In genomic region chr5:120526311-120526710, GRCm38 (mm10) we compare ENCODE assay signal across 36 mouse cellular contexts. TPM values are rescaled to one million over a fixed set of nuclear protein-coding genes. Genes with fewer than 3 reads are reported as not detected.
A peak's percentile ranks its signal among the peaks of the same experiment; 100 is the strongest.
DNase-seq lines count a peak whose midpoint lies in the region; ATAC-seq and TF ChIP-seq lines count a peak whose summit lies in the region.
"Had no signal": no experiment of that assay in that cellular context is flagged by ENCODE, and none has a peak within 500 bp of the region (broad histone marks: within the 10 kb centered on the region; RNA-seq: fewer than 3 reads in every experiment).

No protein-coding gene starts in this region.

- no peak overlapping the region for H3K9ac ChIP-seq in CH12.LX (ENCODE audit: insufficient read depth, low read depth)
- H3K9ac ChIP-seq in stomach, postnatal 0 days (ENCODE audit: low read length), result no peak overlapping the region
- H3K9ac ChIP-seq: liver, embryonic 12.5 days; midbrain, embryonic 13.5 days; stomach, embryonic 15.5 days had no signal

- WGBS in embryonic facial prominence, embryonic 10.5 days, result 71% methylated on average over 11 of the region's 11 CpGs
- WGBS in stomach, postnatal 0 days, result 62% methylated on average over 11 of the region's 11 CpGs

- H3K27me3 ChIP-seq in CH12.LX (replicated peaks), result no peaks in the 10 kb centered on the region
- no peaks in the 10 kb centered on the region for H3K27me3 ChIP-seq in embryonic facial prominence, embryonic 10.5 days (replicated peaks; ENCODE audit: low read depth, poor library complexity, severe bottlenecking)
- no peaks in the 10 kb centered on the region for H3K27me3 ChIP-seq in stomach, postnatal 0 days (ENCODE audit: control insufficient read depth, insufficient read depth, low read length)
- H3K27me3 ChIP-seq: liver, embryonic 12.5 days; midbrain, embryonic 13.5 days; stomach, embryonic 15.5 days had no signal

- H3K36me3 ChIP-seq in CH12.LX (replicated peaks in 1 of 2; ENCODE audit: control insufficient read depth in 1 of 2, insufficient read depth in 1 of 2, low read length in 1 of 2), result peaks cover 21 to 76% of the 10 kb centered on the region in 2 experiments
- H3K36me3 ChIP-seq in embryonic facial prominence, embryonic 10.5 days (replicated peaks), result 0 out of 2 replicates have a peak, but pooled peaks cover 3% of the 10 kb centered on the region
- peaks cover 2% of the 10 kb centered on the region; the same call in 1 of the 2 replicates for H3K36me3 ChIP-seq in stomach, postnatal 0 days (ENCODE audit: control insufficient read depth, insufficient read depth, low read length)
- H3K36me3 ChIP-seq: midbrain, embryonic 13.5 days had no signal

- H3K4me2 ChIP-seq in CH12.LX (ENCODE audit: insufficient read depth, low read depth, poor library complexity, severe bottlenecking), result peak overlapping the region; percentile 38; the same call in 1 of the 2 replicates
- no peak overlapping the region for H3K4me2 ChIP-seq in stomach, postnatal 0 days (replicated peaks; ENCODE audit: low read depth)
- H3K4me2 ChIP-seq: liver, embryonic 12.5 days; midbrain, embryonic 13.5 days; stomach, embryonic 15.5 days had no signal

- in situ Hi-C loops in CH12.LX (cut with MboI; ENCODE audit: low pct_ligation_motif_present, low pct_unique_long_range_greater_than_20kb, low sequenced_read_pairs), result no loop called here

- DNase-seq in A20 (ENCODE audit: low read depth, low spot score) (peak; percentile 90), CH12.LX (ENCODE audit: extremely low read depth) (peak; percentile 67)
- peak; percentile 48 for DNase-seq in embryonic facial prominence, embryonic 10.5 days (ENCODE audit: low spot score)
- DNase-seq in stomach, postnatal 0 days (ENCODE audit: low spot score), result no peak
- no peak for DNase-seq in layer of hippocampus, adult 9-10 months (ENCODE audit: low spot score)
- DNase-seq in cerebellum, adult 11 months, result no peak
- DNase-seq: adrenal gland, adult 2 months; adrenal gland, postnatal 36 days; cerebellum, adult 9-10 months; cerebellum, postnatal 36 days; heart, postnatal 14 days; kidney, adult 8-10 months; kidney, postnatal 4 days; layer of hippocampus, adult 9-11 months; lung, adult 18-20 months; lung, postnatal 4 days; right cerebral cortex, postnatal 14 days; thymus, postnatal 14 days had no signal

- TF ChIP-seq EP300 in CH12.LX (IDR thresholded peaks at IDR 0.05; ENCODE audit: low read length), result no peak
- no peak for TF ChIP-seq EP300 in stomach, postnatal 0 days (optimal IDR thresholded peaks at IDR 0.05)

- peak; percentile 39; the same call in 1 of the 2 replicates for ATAC-seq in neutrophil, adult 5-6 weeks (ENCODE audit: extremely low read depth, insufficient number of reproducible peaks, low FRiP score, poor library complexity, severe bottlenecking)
- no peak for ATAC-seq in stomach, postnatal 0 days (ENCODE audit: low FRiP score, low TSS enrichment)
- ATAC-seq: forebrain, embryonic 16.5 days; hindbrain, embryonic 16.5 days; midbrain, embryonic 13.5 days had no signal

- TF ChIP-seq RAD21 in CH12.LX (IDR thresholded peaks at IDR 0.05; ENCODE audit: low read depth, low read length), result no peak

- H3K4me1 ChIP-seq in CH12.LX (ENCODE audit: control insufficient read depth in 1 of 2, insufficient read depth in 2 of 2), result peaks cover 6 to 20% of the 10 kb centered on the region in 2 experiments
- H3K4me1 ChIP-seq in embryonic facial prominence, embryonic 10.5 days, result peaks cover 18% of the 10 kb centered on the region
- no peaks in the 10 kb centered on the region for H3K4me1 ChIP-seq in stomach, postnatal 0 days (replicated peaks; ENCODE audit: control insufficient read depth, insufficient read depth)
- H3K4me1 ChIP-seq: midbrain, embryonic 13.5 days; stomach, embryonic 15.5 days had no signal

- no peak for TF ChIP-seq POLR2A in CH12.LX (IDR thresholded peaks at IDR 0.05; ENCODE audit: low read depth, low read length)

- dilution Hi-C loops in CH12.LX (cut with MboI; ENCODE audit: extremely low pct_ligation_motif_present, extremely low pct_unique_long_range_greater_than_20kb, low sequenced_read_pairs), result no loop called here

- TF ChIP-seq CTCF in CH12.LX (conservative IDR thresholded peaks at IDR 0.05 in 1 of 2, IDR thresholded peaks at IDR 0.05 in 1 of 2; ENCODE audit: low read depth in 2 of 2, low read length in 2 of 2), result no peak
- TF ChIP-seq CTCF in stomach, postnatal 0 days (IDR thresholded peaks at IDR 0.05; ENCODE audit: low read depth), result no peak

- H3K27ac ChIP-seq in CH12.LX (ENCODE audit: insufficient read depth, low read depth), result no peak overlapping the region
- H3K27ac ChIP-seq in embryonic facial prominence, embryonic 10.5 days (replicated peaks), result 0 out of 2 replicates have a peak overlapping the region, but pooled peaks have one; percentile 20
- H3K27ac ChIP-seq in stomach, postnatal 0 days (replicated peaks), result no peak overlapping the region
- H3K27ac ChIP-seq: hindbrain, embryonic 10.5 days; kidney, postnatal 0 days; left cerebral cortex, adult 2 months; liver, embryonic 12.5 days; midbrain, embryonic 13.5 days; stomach, embryonic 15.5 days had no signal

- peak overlapping the region in 1 of 3 experiments; percentile 4 for H3K4me3 ChIP-seq in CH12.LX (replicated peaks in 1 of 3; ENCODE audit: low read depth in 2 of 3, low read length in 2 of 3, poor library complexity in 1 of 3)
- H3K4me3 ChIP-seq in embryonic facial prominence, embryonic 10.5 days, result no peak overlapping the region
- no peak overlapping the region for H3K4me3 ChIP-seq in stomach, postnatal 0 days (ENCODE audit: low read depth, low read length)
- H3K4me3 ChIP-seq: erythroblast, embryonic 14.5 days; hindbrain, embryonic 10.5 days; left cerebral cortex, adult 2 months; liver, embryonic 12.5 days; midbrain, embryonic 13.5 days; stomach, embryonic 15.5 days had no signal

- no peaks in the 10 kb centered on the region for H3K79me2 ChIP-seq in CH12.LX (replicated peaks; ENCODE audit: control insufficient read depth, extremely low read depth, insufficient read depth, poor library complexity, severe bottlenecking)

- peaks cover 6% of the 10 kb centered on the region for H3K9me3 ChIP-seq in CH12.LX (replicated peaks; ENCODE audit: low read length)
- H3K9me3 ChIP-seq in embryonic facial prominence, embryonic 10.5 days, result no peaks in the 10 kb centered on the region
- no peaks in the 10 kb centered on the region for H3K9me3 ChIP-seq in stomach, postnatal 0 days (ENCODE audit: control insufficient read depth, low read length)
- H3K9me3 ChIP-seq: hindbrain, embryonic 10.5 days; liver, embryonic 12.5 days; midbrain, embryonic 13.5 days; stomach, embryonic 15.5 days had no signal

TF ChIP-seq in CH12.LX, 34 proteins besides CTCF, POLR2A, EP300 and RAD21 (continues in another document):
- TF ChIP-seq MAZ (IDR thresholded peaks at IDR 0.05; ENCODE audit: low read depth, low read length), result no peak
- TF ChIP-seq IRF4 (IDR thresholded peaks at IDR 0.05; ENCODE audit: low read depth, low read length), result peak; percentile 73; the same call in 1 of the 2 replicates
- TF ChIP-seq JUND (conservative IDR thresholded peaks at IDR 0.05; ENCODE audit: low read depth, low read length), result no peak
- TF ChIP-seq MXI1 (IDR thresholded peaks at IDR 0.05; ENCODE audit: low read depth, low read length), result peak; percentile 59; the same call in 1 of the 2 replicates
- 0 out of 2 replicates have a peak, but pooled peaks have one; percentile 30 for TF ChIP-seq MAX (IDR thresholded peaks at IDR 0.05; ENCODE audit: low read length)
- TF ChIP-seq ZKSCAN1 (IDR thresholded peaks at IDR 0.05; ENCODE audit: borderline replicate concordance, low read depth, low read length), result no peak
- no peak for TF ChIP-seq NELFE (IDR thresholded peaks at IDR 0.05; ENCODE audit: low read depth, low read length)
- TF ChIP-seq ZC3H11A (IDR thresholded peaks at IDR 0.05; ENCODE audit: low read depth, low read length), result no peak
- no peak for TF ChIP-seq USF1 (IDR thresholded peaks at IDR 0.05; ENCODE audit: low read depth, low read length)
- no peak for TF ChIP-seq POLR2AphosphoS2 (IDR thresholded peaks at IDR 0.05; ENCODE audit: low read depth, low read length)
- 0 out of 2 replicates have a peak, but pooled peaks have one; percentile 30 for TF ChIP-seq TBP (conservative IDR thresholded peaks at IDR 0.05; ENCODE audit: low read depth, low read length)
- TF ChIP-seq CHD1 (IDR thresholded peaks at IDR 0.05; ENCODE audit: low read depth, low read length), result no peak
- TF ChIP-seq MAFK (IDR thresholded peaks at IDR 0.05; ENCODE audit: insufficient replicate concordance, low read length), result 0 out of 2 replicates have a peak, but pooled peaks have one; percentile 8
- TF ChIP-seq ELF1 (IDR thresholded peaks at IDR 0.05; ENCODE audit: low read depth, low read length), result no peak

RNA-seq across cellular contexts. Expression of gene Slc8b1, which starts 15.3 kb away (rescaled TPM):
- 3.3 and 5.8 TPM in 2 replicates for total RNA-seq in CH12.LX (2012; rRNA removed)
- 3.2 and 3.6 TPM in 2 replicates for total RNA-seq in CH12.LX (2014; rRNA removed)
- 4.6 and 5.1 TPM in 2 replicates for polyA plus RNA-seq in CH12.LX (2012; ENCODE audit: insufficient read length, low read depth)
- polyA plus RNA-seq in embryonic facial prominence, embryonic 10.5 days (2016; fragmentation: Nextera tagmentation; extraction: Ambion mirVana), result 4.1 and 5.2 TPM in 2 replicates
- total RNA-seq in neutrophil, adult 5-6 weeks (2017), result 12.6 and 15.0 TPM in 2 replicates
- polyA plus RNA-seq in stomach, postnatal 0 days (2015; fragmentation: Nextera tagmentation; extraction: Ambion mirVana), result 4.9 and 5.2 TPM in 2 replicates

RNA-seq across cellular contexts. Expression of gene Plbd2, which starts 22.9 kb away (rescaled TPM):
- 10.8 and 21.3 TPM in 2 replicates for total RNA-seq in CH12.LX (2012; rRNA removed)
- 7.1 and 9.0 TPM in 2 replicates for total RNA-seq in CH12.LX (2014; rRNA removed)
- polyA plus RNA-seq in CH12.LX (2012; ENCODE audit: insufficient read length, low read depth), result 24.3 and 28.8 TPM in 2 replicates
- 35.5 and 37.8 TPM in 2 replicates for polyA plus RNA-seq in embryonic facial prominence, embryonic 10.5 days (2016; fragmentation: Nextera tagmentation; extraction: Ambion mirVana)
- total RNA-seq in neutrophil, adult 5-6 weeks (2017), result 5.8 and 7.0 TPM in 2 replicates
- polyA plus RNA-seq in stomach, postnatal 0 days (2015; fragmentation: Nextera tagmentation; extraction: Ambion mirVana), result 42.6 and 45.9 TPM in 2 replicates

RNA-seq across cellular contexts. Expression of gene Sds, which starts 50.0 kb away (rescaled TPM):
- total RNA-seq in CH12.LX (2012; rRNA removed) (not detected in 2 replicates), CH12.LX (2014; rRNA removed) (not detected in 2 replicates)
- 0.76 and 1.5 TPM in 2 replicates for polyA plus RNA-seq in CH12.LX (2012; ENCODE audit: insufficient read length, low read depth)
- polyA plus RNA-seq in embryonic facial prominence, embryonic 10.5 days (2016; fragmentation: Nextera tagmentation; extraction: Ambion mirVana), result not detected in 2 replicates
- not detected in 2 replicates for total RNA-seq in neutrophil, adult 5-6 weeks (2017)
- not detected in 2 replicates for polyA plus RNA-seq in stomach, postnatal 0 days (2015; fragmentation: Nextera tagmentation; extraction: Ambion mirVana)
- total RNA-seq: gastrocnemius, postnatal 4 days; heart, postnatal 14 days; megakaryocyte-erythroid progenitor cell, adult 5-6 weeks had no signal
- polyA plus RNA-seq: embryonic facial prominence, embryonic 14.5 days; erythroblast, embryonic 14.5 days; forebrain, embryonic 11.5 days; forebrain, embryonic 16.5 days; heart, embryonic 14.5 days; hindbrain, embryonic 10.5 days; intestine, embryonic 14.5 days; kidney, postnatal 0 days; liver, embryonic 12.5 days; lung, postnatal 0 days; urinary bladder, adult 2 months had no signal

RNA-seq across cellular contexts. Expression of gene Sdsl, which starts 53.7 kb away (rescaled TPM):
- total RNA-seq in CH12.LX (2012; rRNA removed) (1.8 and 4.0 TPM in 2 replicates), CH12.LX (2014; rRNA removed) (not detected in 2 replicates)
- polyA plus RNA-seq in CH12.LX (2012; ENCODE audit: insufficient read length, low read depth), result 0.37 TPM in 1 of 2 replicates, not detected in the other
- 6.2 and 7.1 TPM in 2 replicates for polyA plus RNA-seq in embryonic facial prominence, embryonic 10.5 days (2016; fragmentation: Nextera tagmentation; extraction: Ambion mirVana)
- total RNA-seq in neutrophil, adult 5-6 weeks (2017), result not detected in 2 replicates
- 16.2 and 16.8 TPM in 2 replicates for polyA plus RNA-seq in stomach, postnatal 0 days (2015; fragmentation: Nextera tagmentation; extraction: Ambion mirVana)
- polyA plus RNA-seq: erythroblast, embryonic 14.5 days had no signal

Comparison
In these comparisons a context has a peak if more than half of its experiments do, and no peak if none do; other contexts are left out.
1. DNase-seq: peak in A20 (single experiment), CH12.LX (single experiment) and embryonic facial prominence, embryonic 10.5 days (single experiment); none in stomach, postnatal 0 days (single experiment), layer of hippocampus, adult 9-10 months (single experiment) and cerebellum, adult 11 months (single experiment).